Mouse (Mus musculus): ENCODE measurements at regions not wholly inside any gene's neighbourhood (a gene's known extent, or its start where the extent isn't known, plus 50 kb on each side); places are given as distances from the start of the nearest gene placed in this dataset.

- TF ChIP-seq CTCF (IDR thresholded peaks at IDR 0.05; ENCODE audit: extremely low read depth, insufficient read depth, low read length) = no peak
- TF ChIP-seq POLR2A (IDR thresholded peaks at IDR 0.05; ENCODE audit: extremely low read depth, insufficient read depth, low read length) = no peak
Observed at GRCm38 (mm10) chr2:118025829-118026735, 85.6 kb upstream of the Thbs1 start.
